Mouse (Mus musculus) ES-E14 (cell line): ENCODE measurements around the gene Acvr1b.

Experiments used
- HCFC1 ChIP-seq: IDR thresholded peaks from 2 replicates; pipeline ENCODE4 v1.6.1; 2012; ENCODE audit warnings: low read length, inconsistent platforms, borderline replicate concordance; ENCODE audit not compliant: insufficient read depth
- MAFK ChIP-seq: IDR thresholded peaks from 2 replicates; pipeline ENCODE4 v1.6.1; 2014; ENCODE audit warnings: mild to moderate bottlenecking, low read depth, low read length, inconsistent platforms; ENCODE audit not compliant: insufficient read depth
- ZC3H11A ChIP-seq: IDR thresholded peaks from 2 replicates; pipeline ENCODE4 v1.6.1; 2012; ENCODE audit warnings: low read depth, mild to moderate bottlenecking, inconsistent platforms, low read length, borderline replicate concordance
- ZNF384 ChIP-seq: IDR thresholded peaks from 2 replicates; pipeline ENCODE4 v1.6.1; 2012; ENCODE audit warnings: low read depth, low read length, inconsistent platforms

DNA sequence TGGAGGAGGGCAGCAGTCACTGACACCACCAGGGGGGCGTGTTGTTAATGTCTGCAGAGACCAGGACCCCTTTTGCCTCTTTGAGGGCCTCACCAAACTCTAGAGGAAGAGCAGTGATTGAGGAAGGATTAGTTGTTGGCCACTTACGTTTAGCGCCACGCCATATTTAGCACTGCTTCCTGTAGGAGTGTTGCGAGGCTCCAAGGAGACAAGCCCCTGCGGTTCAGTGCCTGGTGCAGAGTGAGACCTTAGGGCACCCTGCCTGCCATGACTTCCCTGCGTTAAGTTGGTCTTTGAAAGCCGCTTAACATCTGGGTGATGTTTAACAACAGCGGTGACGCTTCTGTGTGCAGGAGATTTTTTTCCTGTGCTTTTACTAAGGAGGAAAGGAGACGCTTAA lies 42.4 kb upstream of the Acvr1b start:
- TF ChIP-seq HCFC1 (no peak), ZC3H11A (no peak), ZNF384 (no peak), MAFK (no peak)
